Mouse (Mus musculus): ENCODE measurements around the gene Olfr156. TPM values are rescaled to one million over a fixed set of nuclear protein-coding genes. Genes with fewer than 3 reads are reported as not detected.
"Not testable (repeated sequence)": the region's sequence is repeated elsewhere in the genome, so short reads cannot be mapped to it uniquely, and the experiment has no call there.

Olfr156 gene
- polyA plus RNA-seq, 1 experiment from 2014 or later = not detected

DNA sequence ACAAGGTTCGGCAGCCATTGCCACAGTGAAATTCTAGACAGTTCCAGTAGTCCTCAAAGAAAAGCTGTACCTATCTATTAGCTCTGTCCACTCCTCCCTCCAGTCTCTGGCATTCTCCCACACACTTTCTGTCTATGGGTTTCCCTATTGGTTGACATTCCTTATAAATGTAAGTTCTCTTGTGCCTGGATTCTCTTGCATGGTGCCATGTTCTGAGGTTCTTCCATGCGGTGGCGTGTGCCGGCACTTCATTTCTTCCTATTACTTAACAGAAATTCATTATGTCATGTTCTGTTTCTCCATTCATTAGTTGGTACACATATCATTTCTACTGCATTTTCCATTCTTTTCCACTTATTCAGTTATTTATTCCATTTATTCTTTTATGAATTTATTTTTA is 5.1 kb upstream of the Olfr156 start:
- no peak for ATAC-seq (ENCODE audit: low FRiP score, low read depth)
- H3K4me2 ChIP-seq = no peak overlapping the region
- no peak overlapping the region for H3K4me3 ChIP-seq
- H3K4me1 ChIP-seq (replicated peaks) = no peaks in the 10 kb centered on the region
- WGBS = 97% methylated on average over 4 of the region's 4 CpGs
- no peaks in the 10 kb centered on the region for H3K9me3 ChIP-seq
- H3K36me3 ChIP-seq = no peaks in the 10 kb centered on the region
- H3K27me3 ChIP-seq = no peaks in the 10 kb centered on the region
- H3K27ac ChIP-seq (replicated peaks) = no peak overlapping the region
- H3K9ac ChIP-seq = no peak overlapping the region

DNA sequence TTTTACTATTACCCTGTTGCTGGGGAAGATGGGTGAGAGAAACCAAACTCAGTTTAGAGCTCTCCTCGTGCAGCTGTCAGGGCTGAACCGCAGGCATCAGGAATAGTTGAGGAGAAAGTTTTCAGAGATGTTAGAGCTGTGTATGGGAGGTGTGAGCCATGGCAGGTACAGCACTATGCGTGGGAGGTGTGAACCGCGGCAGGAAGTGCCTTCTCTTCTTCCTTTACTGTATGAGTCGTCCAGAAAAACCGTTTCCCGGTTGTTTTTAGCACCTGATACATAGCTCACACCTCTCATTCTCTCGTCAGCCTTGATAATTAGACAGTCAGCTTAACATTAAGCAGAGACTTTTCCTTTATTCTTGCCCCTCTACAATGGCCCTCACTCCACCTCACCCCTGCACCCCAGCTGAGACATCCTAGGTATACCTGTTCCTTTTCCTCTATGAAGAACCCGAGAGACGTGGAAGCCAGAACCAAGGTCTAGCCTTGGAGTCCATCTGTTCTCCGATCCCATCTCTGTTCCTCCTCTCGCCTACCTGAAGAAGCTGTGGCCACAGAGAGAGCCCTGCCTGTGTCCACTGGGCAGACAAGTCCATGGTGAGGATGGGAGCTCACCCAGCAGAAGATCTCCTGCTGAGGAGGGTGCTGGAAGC is 672 bp downstream of the Olfr156 start:
- H3K9me3 ChIP-seq = no peaks in the 10 kb centered on the region
- H3K4me3 ChIP-seq = no peak overlapping the region
- no peaks in the 10 kb centered on the region for H3K36me3 ChIP-seq
- H3K4me2 ChIP-seq = no peak overlapping the region
- no peak overlapping the region for H3K27ac ChIP-seq (replicated peaks)
- 91% methylated on average over 13 of the region's 13 CpGs for WGBS
- no peak for ATAC-seq (ENCODE audit: low FRiP score, low read depth)
- H3K9ac ChIP-seq = no peak overlapping the region
- H3K27me3 ChIP-seq = no peaks in the 10 kb centered on the region
- no peaks in the 10 kb centered on the region for H3K4me1 ChIP-seq (replicated peaks)

DNA sequence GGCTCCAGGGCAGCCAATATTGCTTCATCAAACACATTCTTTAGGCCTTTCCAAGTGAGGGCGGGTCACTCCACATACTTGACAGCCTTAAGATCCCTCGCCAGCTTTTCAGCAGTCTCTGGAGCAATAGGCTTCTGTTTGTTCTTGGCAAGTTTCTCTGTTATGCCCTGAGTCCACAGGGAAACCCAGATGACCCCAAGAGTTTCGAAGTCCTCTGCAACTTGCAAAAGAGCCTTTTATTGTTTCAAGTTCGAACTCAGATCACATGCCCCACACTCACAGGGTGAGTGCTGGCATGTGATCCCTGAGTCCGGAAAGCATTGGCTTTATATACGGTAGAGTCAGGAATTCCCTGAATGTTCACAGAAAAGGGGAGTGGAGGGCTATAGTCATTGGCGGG is 24.8 kb downstream of the Olfr156 start:
- Histone ChIP-seq H3K9ac (no peak overlapping the region), H3K4me3 (no peak overlapping the region), H3K36me3 (no peaks in the 10 kb centered on the region), H3K4me1 (replicated peaks) (no peaks in the 10 kb centered on the region), H3K27me3 (no peaks in the 10 kb centered on the region), H3K27ac (replicated peaks) (no peak overlapping the region), H3K4me2 (no peak overlapping the region), H3K9me3 (no peaks in the 10 kb centered on the region)
- 83% methylated on average over 7 of the region's 7 CpGs for WGBS
- ATAC-seq (ENCODE audit: low FRiP score, low read depth) = no peak

DNA sequence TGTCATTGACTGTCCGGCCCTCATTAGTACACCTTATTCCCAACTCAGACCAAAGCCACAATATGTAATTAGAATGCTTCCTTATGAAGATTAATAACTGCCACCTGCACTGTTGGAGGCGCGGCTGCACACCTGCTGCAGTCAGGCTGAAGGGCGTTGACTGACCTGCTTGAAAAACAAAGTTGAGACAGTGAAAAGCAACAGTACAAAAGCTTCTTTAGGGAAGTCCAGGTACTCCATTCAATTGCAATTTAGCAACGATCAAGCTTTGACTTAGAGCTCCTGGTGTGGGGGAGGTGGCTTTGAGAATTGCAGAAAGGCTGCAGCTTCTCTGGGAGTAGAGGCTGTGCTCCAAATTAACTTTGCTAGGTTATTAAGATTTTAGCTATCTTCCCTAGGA is 27.9 kb downstream of the Olfr156 start:
- H3K9me3 ChIP-seq; H3K27me3 ChIP-seq; H3K4me3 ChIP-seq; H3K9ac ChIP-seq; H3K4me2 ChIP-seq; H3K4me1 ChIP-seq (replicated peaks); H3K36me3 ChIP-seq; H3K27ac ChIP-seq (replicated peaks); ATAC-seq (ENCODE audit: low FRiP score, low read depth): not testable (repeated sequence)
- 90% methylated on average over 5 of the region's 5 CpGs for WGBS

DNA sequence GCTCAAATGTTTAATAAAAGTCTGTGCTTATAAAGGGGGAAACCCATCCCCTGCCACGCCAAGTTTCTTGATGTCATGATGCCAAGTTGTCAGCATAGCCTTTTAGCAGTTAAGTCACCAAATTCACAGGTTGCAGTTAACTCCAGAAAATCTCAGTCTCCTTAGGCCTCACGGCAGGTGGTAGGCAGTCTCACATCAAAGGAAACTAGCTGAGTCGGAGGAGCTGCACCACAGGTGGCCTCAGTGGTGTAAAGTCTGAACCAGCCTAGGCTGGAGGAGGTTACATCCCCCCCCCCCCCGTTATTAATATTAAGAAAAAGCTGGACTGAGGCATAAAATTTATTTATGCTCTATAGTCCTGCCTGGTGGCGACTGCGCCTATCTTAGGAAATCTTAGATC is 28.4 kb downstream of the Olfr156 start:
- Histone ChIP-seq H3K4me2 (no peak overlapping the region), H3K4me1 (replicated peaks) (no peaks in the 10 kb centered on the region), H3K4me3 (no peak overlapping the region), H3K36me3 (no peaks in the 10 kb centered on the region), H3K9ac (no peak overlapping the region), H3K9me3 (no peaks in the 10 kb centered on the region), H3K27ac (replicated peaks) (no peak overlapping the region), H3K27me3 (no peaks in the 10 kb centered on the region)
- WGBS = 77% methylated on average over 6 of the region's 6 CpGs
- ATAC-seq (ENCODE audit: low FRiP score, low read depth) = no peak

DNA sequence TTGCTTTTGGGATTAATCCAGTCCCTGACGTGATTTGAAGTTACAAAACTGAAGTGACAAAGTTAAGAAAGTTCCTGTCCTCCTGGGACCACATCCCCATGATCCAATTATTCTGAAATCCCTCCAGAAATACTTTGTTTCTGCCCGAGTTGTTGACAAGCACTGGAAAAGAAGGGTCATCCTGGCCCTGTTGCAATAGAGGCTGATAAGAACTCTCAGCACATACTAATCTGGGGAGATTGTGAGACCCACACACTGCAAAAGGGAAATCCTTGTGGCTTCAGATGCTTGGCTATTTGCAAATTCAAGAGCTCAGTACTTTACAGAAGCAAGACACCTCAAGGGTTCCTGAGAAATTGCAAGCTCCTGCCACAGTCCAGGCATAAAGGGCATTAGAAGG is 51.4 kb downstream of the Olfr156 start:
- WGBS = 43% methylated on average over 2 of the region's 2 CpGs
- H3K4me3 ChIP-seq = no peak overlapping the region
- H3K9ac ChIP-seq = no peak overlapping the region
- no peak overlapping the region for H3K4me2 ChIP-seq
- no peaks in the 10 kb centered on the region for H3K4me1 ChIP-seq (replicated peaks)
- H3K27ac ChIP-seq (replicated peaks) = no peak overlapping the region
- no peaks in the 10 kb centered on the region for H3K36me3 ChIP-seq
- H3K9me3 ChIP-seq = no peaks in the 10 kb centered on the region
- no peak for ATAC-seq (ENCODE audit: low FRiP score, low read depth)
- no peaks in the 10 kb centered on the region for H3K27me3 ChIP-seq

DNA sequence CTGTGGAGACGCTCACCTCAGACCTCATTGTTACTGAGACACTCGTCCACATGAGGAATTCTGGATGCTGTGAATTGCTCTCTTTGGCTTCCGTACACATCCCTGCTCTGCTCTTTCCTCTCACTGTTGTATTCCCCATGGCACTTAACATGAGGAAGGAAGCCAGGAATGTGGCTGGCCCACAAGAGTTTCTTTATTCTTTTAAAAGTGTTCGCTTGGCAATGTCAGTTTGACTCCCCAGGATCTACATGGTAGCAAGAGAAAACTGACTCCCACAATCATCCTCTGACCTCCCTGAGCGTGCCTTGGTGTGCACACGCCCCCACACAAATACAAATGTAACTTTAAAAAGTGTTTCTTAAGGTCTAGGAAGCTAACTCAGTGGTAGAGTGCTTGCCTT is 52.1 kb downstream of the Olfr156 start:
- H3K4me1 ChIP-seq (replicated peaks) = no peaks in the 10 kb centered on the region
- ATAC-seq (ENCODE audit: low FRiP score, low read depth) = no peak
- H3K27me3 ChIP-seq = no peaks in the 10 kb centered on the region
- H3K4me2 ChIP-seq = no peak overlapping the region
- no peaks in the 10 kb centered on the region for H3K9me3 ChIP-seq
- H3K36me3 ChIP-seq = no peaks in the 10 kb centered on the region
- H3K4me3 ChIP-seq = no peak overlapping the region
- H3K27ac ChIP-seq (replicated peaks) = no peak overlapping the region
- no peak overlapping the region for H3K9ac ChIP-seq
- 67% methylated on average over 6 of the region's 6 CpGs for WGBS

DNA sequence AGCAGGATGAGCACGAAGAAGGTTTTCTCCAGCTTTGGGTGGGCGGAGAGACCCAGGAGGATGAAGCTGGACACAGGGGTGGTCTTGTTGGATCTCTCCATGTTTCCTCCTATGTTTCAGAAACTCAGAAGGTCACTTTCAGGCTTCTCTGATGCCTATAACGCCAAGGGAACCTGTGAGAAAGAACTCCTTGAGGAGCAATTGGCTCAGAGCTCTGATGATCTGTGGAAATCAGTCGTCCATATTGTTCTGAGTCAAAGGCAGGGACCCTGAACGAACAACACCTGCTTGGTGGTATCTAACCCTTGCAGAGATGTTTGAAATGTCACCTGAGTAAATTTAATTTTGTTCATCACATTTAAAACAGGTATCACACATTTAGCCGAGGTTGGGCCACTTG is 52.8 kb downstream of the Olfr156 start, which contains the start of gene Olfr159:
TSS of gene Olfr159 (minus strand) at position 101 of the 400 bp plus-strand sequence.
- Histone ChIP-seq H3K27ac (replicated peaks) (no peak within 1 kb of the TSS), H3K36me3 (no peaks in the 10 kb centered on the region), H3K9me3 (no peaks in the 10 kb centered on the region), H3K4me1 (replicated peaks) (no peaks in the 10 kb centered on the region), H3K9ac (no peak within 1 kb of the TSS), H3K27me3 (no peaks in the 10 kb centered on the region), H3K4me2 (no peak within 1 kb of the TSS), H3K4me3 (no peak within 1 kb of the TSS)
- ATAC-seq (ENCODE audit: low FRiP score, low read depth) = no peak
- 89% methylated on average over 6 of the region's 6 CpGs for WGBS

Other genes with a start within 250 kb of the Olfr156 start
- gene Rgp1, start 245.2 kb downstream of the Olfr156 start, polyA plus RNA-seq (2015; fragmentation: Nextera tagmentation; extraction: Ambion mirVana) = 18.8 and 22.8 TPM in 2 replicates
- gene Gba2, start 245.0 kb downstream of the Olfr156 start, polyA plus RNA-seq (2015; fragmentation: Nextera tagmentation; extraction: Ambion mirVana) = 55.3 and 63.4 TPM in 2 replicates
- gene Msmp, start 239.4 kb downstream of the Olfr156 start, polyA plus RNA-seq (2015; fragmentation: Nextera tagmentation; extraction: Ambion mirVana) = 1.2 and 1.6 TPM in 2 replicates
- 13.2 TPM in 2 replicates for gene Npr2, start 192.0 kb downstream of the Olfr156 start, polyA plus RNA-seq (2015; fragmentation: Nextera tagmentation; extraction: Ambion mirVana)
- gene Spag8, start 170.3 kb downstream of the Olfr156 start, polyA plus RNA-seq (2015; fragmentation: Nextera tagmentation; extraction: Ambion mirVana) = 6.9 and 7.0 TPM in 2 replicates
- 73.0 and 80.2 TPM in 2 replicates for gene Hint2, start 167.4 kb downstream of the Olfr156 start, polyA plus RNA-seq (2015; fragmentation: Nextera tagmentation; extraction: Ambion mirVana)
- gene Tmem8b, start 154.9 kb downstream of the Olfr156 start, polyA plus RNA-seq (2015; fragmentation: Nextera tagmentation; extraction: Ambion mirVana) = 14.2 and 15.4 TPM in 2 replicates
- 1.5 and 1.9 TPM in 2 replicates for gene Fam221b, start 154.8 kb downstream of the Olfr156 start, polyA plus RNA-seq (2015; fragmentation: Nextera tagmentation; extraction: Ambion mirVana)
- gene Olfr70, start 123.1 kb downstream of the Olfr156 start, polyA plus RNA-seq (2015; fragmentation: Nextera tagmentation; extraction: Ambion mirVana) = not detected in 2 replicates
- gene Olfr71, start 113.6 kb downstream of the Olfr156 start, polyA plus RNA-seq (2015; fragmentation: Nextera tagmentation; extraction: Ambion mirVana) = not detected in 2 replicates
- gene Hrct1, start 96.7 kb downstream of the Olfr156 start, polyA plus RNA-seq (2015; fragmentation: Nextera tagmentation; extraction: Ambion mirVana) = 0.39 and 0.64 TPM in 2 replicates
- 0.10 TPM in 1 of 2 replicates, not detected in the other for gene Spaar, start 93.9 kb downstream of the Olfr156 start, polyA plus RNA-seq (2015; fragmentation: Nextera tagmentation; extraction: Ambion mirVana)
- gene Olfr159, start 52.9 kb downstream of the Olfr156 start, polyA plus RNA-seq (2015; fragmentation: Nextera tagmentation; extraction: Ambion mirVana) = not detected in 2 replicates
- gene Olfr157, start 16.3 kb upstream of the Olfr156 start, polyA plus RNA-seq (2015; fragmentation: Nextera tagmentation; extraction: Ambion mirVana) = not detected in 2 replicates
- not detected in 2 replicates for gene Olfr155, start 27.7 kb upstream of the Olfr156 start, polyA plus RNA-seq (2015; fragmentation: Nextera tagmentation; extraction: Ambion mirVana)
- gene Reck, start 51.6 kb upstream of the Olfr156 start, polyA plus RNA-seq (2015; fragmentation: Nextera tagmentation; extraction: Ambion mirVana) = 5.4 TPM in 2 replicates
- gene Glipr2, start 133.5 kb upstream of the Olfr156 start, polyA plus RNA-seq (2015; fragmentation: Nextera tagmentation; extraction: Ambion mirVana) = 35.2 and 38.8 TPM in 2 replicates
- gene Ccin, start 159.6 kb upstream of the Olfr156 start, polyA plus RNA-seq (2015; fragmentation: Nextera tagmentation; extraction: Ambion mirVana) = not detected in 2 replicates
- gene Clta, start 180.6 kb upstream of the Olfr156 start, polyA plus RNA-seq (2015; fragmentation: Nextera tagmentation; extraction: Ambion mirVana) = 342 and 343 TPM in 2 replicates

Data from hindbrain, embryonic 15.5 days (tissue).